Mouse (Mus musculus) stomach, embryonic 16.5 days (tissue): ENCODE data around the gene Calu. TPM values are rescaled to one million over a fixed set of nuclear protein-coding genes. Genes with fewer than 3 reads are reported as not detected.

Source experiments
- ATAC-seq: fragments of 200-750 bp; cut with Nextera tagmentation; 2 replicates; pipeline ENCODE4 v1.8.0; 2017; ENCODE audit warnings: moderate number of reproducible peaks, moderate TSS enrichment; ENCODE audit not compliant: insufficient read depth, low FRiP score
- H3K27ac ChIP-seq: fragments of 300-500 bp; sonication (generic); 2 replicates; pipeline ENCODE4 v1.5.1; 2014; ENCODE audit warnings: low read length
- H3K27me3 ChIP-seq: fragments of 300-500 bp; sonication (generic); 2 replicates; pipeline ENCODE4 v1.6.1; 2014; ENCODE audit warnings: low read length, control low read depth, mixed read lengths; ENCODE audit not compliant: control insufficient read depth, insufficient read depth
- H3K36me3 ChIP-seq: fragments of 300-500 bp; sonication (generic); 2 replicates; pipeline ENCODE4 v1.6.1; 2014; ENCODE audit warnings: low read length; ENCODE audit not compliant: control insufficient read depth, insufficient read depth
- H3K4me1 ChIP-seq: fragments of 300-500 bp; sonication (generic); 2 replicates; pipeline ENCODE4 v1.6.1; 2014; ENCODE audit warnings: low read length, control low read depth, mixed read lengths; ENCODE audit not compliant: control insufficient read depth, insufficient read depth
- H3K4me2 ChIP-seq: fragments of 300-500 bp; sonication (generic); 2 replicates; pipeline ENCODE4 v1.6.1; 2014; ENCODE audit warnings: low read depth, low read length, mixed read lengths
- H3K4me3 ChIP-seq: fragments of 300-500 bp; sonication (generic); replicated peaks from 2 replicates; pipeline ENCODE4 v1.5.1; 2014; ENCODE audit warnings: mild to moderate bottlenecking, low read length
- H3K9ac ChIP-seq: fragments of 300-500 bp; sonication (generic); 2 replicates; pipeline ENCODE4 v1.6.1; 2014; ENCODE audit warnings: low read length
- H3K9me3 ChIP-seq: fragments of 300-500 bp; sonication (generic); replicated peaks from 2 replicates; pipeline ENCODE4 v1.6.1; 2016; ENCODE audit warnings: low read length, control low read depth; ENCODE audit not compliant: control insufficient read depth
- WGBS: fragments of 180-500 bp; shearing (Covaris S2); extraction: QIAGEN DNeasy Blood & Tissue Kit; methylation state at CpG from one replicate; pipeline ENCODE4 v1.1.7; 2014; 5-methylcytosine and 5-hydroxymethylcytosine counted together
- polyA plus RNA-seq: library from polyadenylated mRNA; unstranded; fragments of >200 nt; fragmentation: Nextera tagmentation; extraction: Ambion mirVana; gene quantifications from 2 replicates; pipeline ENCODE4 v1.2.1, GENCODE M21; 2015

Gene Calu
- polyA plus RNA-seq: 391 and 420 TPM in 2 replicates

GRCm38 (mm10) chr6:29347665-29348370 lies at the start of gene Calu:
Gene Calu (plus strand): TSS chr6:29348069.
- Histone ChIP-seq H3K27ac (peak within 1 kb of the TSS; percentile 90), H3K27me3 (no peaks in the 10 kb centered on the region), H3K9ac (peak within 1 kb of the TSS; percentile 89), H3K36me3 (no peaks in the 10 kb centered on the region), H3K4me3 (peak within 1 kb of the TSS; percentile 83), H3K4me2 (peak within 1 kb of the TSS; percentile 77), H3K9me3 (no peaks in the 10 kb centered on the region), H3K4me1 (peaks cover 14% of the 10 kb centered on the region)
- WGBS: under 1% methylated on average over 55 of the region's 55 CpGs
- peak; percentile 99 for ATAC-seq

GRCm38 (mm10) chr6:29299112-29299511 lies 48.8 kb upstream of the Calu start:
- WGBS: 49% methylated on average over 2 of the region's 2 CpGs
- no peak overlapping the region for H3K4me3 ChIP-seq
- no peaks in the 10 kb centered on the region for H3K27me3 ChIP-seq
- no peaks in the 10 kb centered on the region for H3K36me3 ChIP-seq
- H3K9ac ChIP-seq: no peak overlapping the region
- H3K27ac ChIP-seq: no peak overlapping the region
- no peak overlapping the region for H3K4me2 ChIP-seq
- no peak for ATAC-seq
- no peaks in the 10 kb centered on the region for H3K4me1 ChIP-seq
- H3K9me3 ChIP-seq: no peaks in the 10 kb centered on the region

- no peaks in the 10 kb centered on the region for H3K9me3 ChIP-seq
- no peak for ATAC-seq
These were observed 44.6 kb upstream of the Calu start for GRCm38 (mm10) chr6:29303251-29303650.

DNA sequence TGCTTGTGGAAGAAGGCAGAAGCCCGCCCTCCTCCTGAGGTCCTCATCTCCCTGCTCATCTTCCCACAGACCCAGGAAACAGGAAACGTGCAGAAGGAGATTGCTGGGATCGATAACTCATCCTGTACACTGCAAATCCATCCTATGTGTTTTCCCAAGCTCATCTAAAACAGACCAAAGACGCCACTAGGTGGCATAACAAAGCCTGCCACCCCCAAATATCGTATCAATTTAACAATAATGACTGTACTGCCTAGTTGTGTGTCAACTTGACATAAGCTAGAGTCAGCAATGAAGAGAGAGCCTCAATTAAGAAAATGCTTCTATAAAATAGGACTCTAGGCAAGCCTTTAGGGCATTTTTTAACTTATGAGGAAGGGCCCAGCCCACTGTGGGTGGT lies 44.1 kb upstream of the Calu start:
- Histone ChIP-seq H3K9ac (no peak overlapping the region), H3K4me3 (no peak overlapping the region), H3K4me1 (no peaks in the 10 kb centered on the region), H3K27ac (no peak overlapping the region), H3K36me3 (no peaks in the 10 kb centered on the region), H3K4me2 (no peak overlapping the region), H3K9me3 (no peaks in the 10 kb centered on the region), H3K27me3 (no peaks in the 10 kb centered on the region)
- 31% methylated on average over 5 of the region's 5 CpGs for WGBS
- ATAC-seq: no peak

More at GRCm38 (mm10) chr6:29303251-29303650, 44.6 kb upstream of the Calu start:
- Histone ChIP-seq H3K4me3 (no peak overlapping the region), H3K9ac (no peak overlapping the region), H3K27ac (no peak overlapping the region), H3K4me2 (no peak overlapping the region), H3K36me3 (no peaks in the 10 kb centered on the region), H3K4me1 (no peaks in the 10 kb centered on the region), H3K27me3 (no peaks in the 10 kb centered on the region)

GRCm38 (mm10) chr6:29305462-29305861 lies 42.4 kb upstream of the Calu start:
- whole genome bisulfite sequencing: 88% methylated on average over 4 of the region's 4 CpGs
- no peak overlapping the region for H3K4me2 ChIP-seq
- H3K27ac ChIP-seq: no peak overlapping the region
- H3K36me3 ChIP-seq: no peaks in the 10 kb centered on the region
- H3K4me3 ChIP-seq: no peak overlapping the region
- no peaks in the 10 kb centered on the region for H3K4me1 ChIP-seq
- no peak overlapping the region for H3K9ac ChIP-seq
- H3K27me3 ChIP-seq: no peaks in the 10 kb centered on the region
- no peaks in the 10 kb centered on the region for H3K9me3 ChIP-seq
- ATAC-seq: no peak

DNA sequence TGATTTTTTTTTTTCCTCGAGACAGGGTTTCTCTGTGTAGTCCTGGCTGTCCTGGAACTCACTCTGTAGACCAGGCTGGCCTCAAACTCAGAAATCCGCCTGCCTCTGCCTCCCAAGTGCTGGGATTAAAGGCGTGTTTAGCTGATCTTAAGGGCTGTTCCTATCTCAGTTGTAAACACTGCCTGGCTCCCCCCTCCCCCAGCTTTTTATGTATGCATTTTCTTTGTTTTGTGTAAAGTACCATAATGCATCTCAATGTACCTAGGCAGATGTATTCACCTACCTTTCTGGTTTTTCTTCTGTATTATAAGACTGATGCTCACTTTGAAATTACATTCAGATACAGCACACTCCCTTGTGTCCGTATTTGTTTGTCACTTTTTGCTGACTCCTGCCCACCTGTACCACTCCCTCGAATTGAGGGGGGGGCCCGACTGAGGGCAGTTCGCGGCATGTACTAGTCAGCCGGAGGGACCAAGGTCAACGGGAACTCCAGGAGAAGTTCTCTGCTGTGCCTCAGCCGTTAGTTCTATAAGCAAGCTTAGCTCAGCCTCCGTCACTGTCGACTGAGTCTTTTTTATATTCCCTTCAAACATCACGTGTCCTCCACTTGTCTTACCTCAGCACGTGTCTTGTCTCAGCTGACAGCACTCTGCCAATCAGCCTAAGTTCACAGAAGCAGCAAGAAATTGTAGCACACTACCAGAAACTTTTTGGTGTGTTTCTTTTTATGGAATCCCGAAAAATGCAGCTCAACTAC lies 38.8 kb upstream of the Calu start:
- 84% methylated on average over 16 of the region's 16 CpGs for WGBS

GRCm38 (mm10) chr6:29313690-29314202 lies 34.1 kb upstream of the Calu start:
- 0 out of 2 replicates have a peak, but pooled peaks cover 2% of the 10 kb centered on the region for H3K4me1 ChIP-seq
- no peaks in the 10 kb centered on the region for H3K27me3 ChIP-seq
- no peak overlapping the region for H3K9ac ChIP-seq
- no peak overlapping the region for H3K27ac ChIP-seq
- H3K4me2 ChIP-seq: no peak overlapping the region
- H3K4me3 ChIP-seq: no peak overlapping the region
- ATAC-seq: no peak
- 77% methylated on average over 14 of the region's 14 CpGs for WGBS
- no peaks in the 10 kb centered on the region for H3K36me3 ChIP-seq
- no peaks in the 10 kb centered on the region for H3K9me3 ChIP-seq

More for the DNA sequence above, 38.8 kb upstream of the Calu start:
- Histone ChIP-seq H3K4me2 (no peak overlapping the region), H3K27ac (no peak overlapping the region), H3K4me3 (no peak overlapping the region), H3K36me3 (no peaks in the 10 kb centered on the region), H3K4me1 (no peaks in the 10 kb centered on the region), H3K27me3 (no peaks in the 10 kb centered on the region), H3K9ac (no peak overlapping the region), H3K9me3 (no peaks in the 10 kb centered on the region)
- no peak for ATAC-seq

DNA sequence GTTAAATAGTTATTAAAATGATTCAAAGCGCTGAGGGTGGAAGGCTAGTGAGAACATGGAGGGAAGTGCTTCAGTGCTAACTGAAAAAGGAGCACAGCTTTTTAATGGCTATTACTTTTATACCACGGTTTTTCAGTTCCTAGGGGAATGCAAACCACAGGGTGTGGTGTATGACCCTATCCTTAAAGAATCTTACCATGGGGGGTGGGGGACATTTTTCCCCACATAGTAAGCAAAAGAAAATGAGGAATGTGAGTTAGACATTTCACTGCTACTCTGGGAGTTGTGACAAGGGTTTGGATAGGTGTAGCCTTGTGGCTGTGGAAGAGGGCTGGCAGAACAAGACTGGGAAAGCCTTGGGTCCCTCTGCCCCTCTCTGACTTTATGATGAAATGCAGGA lies 30.6 kb upstream of the Calu start:
- no peaks in the 10 kb centered on the region for H3K36me3 ChIP-seq
- H3K4me2 ChIP-seq: no peak overlapping the region
- no peak for ATAC-seq
- no peaks in the 10 kb centered on the region for H3K9me3 ChIP-seq
- H3K4me3 ChIP-seq: no peak overlapping the region
- H3K9ac ChIP-seq: no peak overlapping the region
- H3K4me1 ChIP-seq: 0 out of 2 replicates have a peak, but pooled peaks cover 6% of the 10 kb centered on the region
- no peak overlapping the region for H3K27ac ChIP-seq
- 63% methylated on average over 2 of the region's 2 CpGs for WGBS
- no peaks in the 10 kb centered on the region for H3K27me3 ChIP-seq

- Histone ChIP-seq H3K9me3 (no peaks in the 10 kb centered on the region), H3K4me3 (no peak overlapping the region), H3K4me1 (0 out of 2 replicates have a peak, but pooled peaks cover 6% of the 10 kb centered on the region), H3K27me3 (no peaks in the 10 kb centered on the region), H3K36me3 (no peaks in the 10 kb centered on the region), H3K4me2 (no peak overlapping the region), H3K9ac (no peak overlapping the region), H3K27ac (no peak overlapping the region)
- WGBS: 59% methylated on average over 3 of the region's 3 CpGs
- ATAC-seq: no peak
These were observed 29.9 kb upstream of the Calu start for GRCm38 (mm10) chr6:29317941-29318340.
